Comparison of ENCODE assay signal across 21 mouse cellular contexts in the genomic region with DNA sequence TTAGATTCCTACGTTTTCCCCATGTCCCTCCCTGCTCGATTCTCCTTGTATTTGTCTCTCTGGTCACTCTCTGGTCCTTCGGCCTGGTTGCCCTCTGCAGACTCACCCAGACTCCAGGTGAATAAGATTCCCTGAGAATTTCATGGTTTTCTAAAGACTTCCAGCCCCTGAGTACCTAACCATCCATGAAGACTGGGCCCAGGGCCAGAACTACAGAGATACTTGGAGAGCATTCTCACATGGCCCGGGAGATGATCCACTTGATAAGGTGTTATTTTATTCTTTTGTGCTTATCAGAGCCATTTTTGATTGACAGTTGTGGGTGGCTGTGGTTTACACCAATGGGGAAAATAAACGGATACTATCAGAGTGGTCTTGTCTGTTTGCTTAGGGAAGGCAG. TPM values are rescaled to one million over a fixed set of nuclear protein-coding genes. Genes with fewer than 3 reads are reported as not detected.
"Had no signal": no experiment of that assay in that cellular context is flagged by ENCODE, and none has a peak within 500 bp of the region (broad histone marks: within the 10 kb centered on the region; RNA-seq: fewer than 3 reads in every experiment).

No protein-coding gene starts in this region.

- H3K4me3 ChIP-seq: midbrain, embryonic 10.5 days; midbrain, embryonic 12.5 days; myocyte; neural tube, embryonic 13.5 days; neural tube, embryonic 15.5 days had no signal

- H3K9me3 ChIP-seq: midbrain, embryonic 10.5 days; midbrain, embryonic 12.5 days; neural tube, embryonic 13.5 days; neural tube, embryonic 15.5 days had no signal

- H3K4me2 ChIP-seq: lung, embryonic 14.5 days; midbrain, embryonic 12.5 days; neural tube, embryonic 13.5 days; neural tube, embryonic 15.5 days had no signal

- DNase-seq: lung, adult 18-20 months; lung, embryonic 14.5 days; lung, postnatal 10 days; lung, postnatal 4 days; midbrain, embryonic 14.5 days; retina, postnatal 1 day; right cerebral cortex, adult 18-20 months; right cerebral cortex, postnatal 25 days; right cerebral cortex, postnatal 4 days; spleen, adult 18-20 months; thymus, adult 18-20 months; thymus, postnatal 14 days; thymus, postnatal 36 days had no signal

- H3K27ac ChIP-seq: midbrain, embryonic 10.5 days; midbrain, embryonic 12.5 days; neural tube, embryonic 13.5 days; neural tube, embryonic 15.5 days had no signal

- ATAC-seq: midbrain, embryonic 16.5 days had no signal

- H3K9ac ChIP-seq: lung, embryonic 14.5 days; midbrain, embryonic 12.5 days; neural tube, embryonic 13.5 days; neural tube, embryonic 15.5 days had no signal

- H3K4me1 ChIP-seq: midbrain, embryonic 12.5 days; neural tube, embryonic 13.5 days; neural tube, embryonic 15.5 days had no signal

- H3K36me3 ChIP-seq: midbrain, embryonic 10.5 days; midbrain, embryonic 12.5 days; neural tube, embryonic 13.5 days; neural tube, embryonic 15.5 days had no signal

RNA-seq across cellular contexts. Expression of gene Cyp11a1, which starts 25.7 kb away (rescaled TPM):
- total RNA-seq: megakaryocyte-erythroid progenitor cell, adult 5-6 weeks had no signal

RNA-seq across cellular contexts. Expression of gene Stra6, which starts 31.7 kb away (rescaled TPM):
- total RNA-seq: megakaryocyte, adult 5-6 weeks; megakaryocyte-erythroid progenitor cell, adult 5-6 weeks had no signal
